Mouse (Mus musculus): ENCODE measurements around the gene Fhad1.
A peak's percentile ranks its signal among the peaks of the same experiment; 100 is the strongest.
"Not testable (repeated sequence)": the region's sequence is repeated elsewhere in the genome, so short reads cannot be mapped to it uniquely, and the experiment has no call there.

Gene Fhad1

DNA sequence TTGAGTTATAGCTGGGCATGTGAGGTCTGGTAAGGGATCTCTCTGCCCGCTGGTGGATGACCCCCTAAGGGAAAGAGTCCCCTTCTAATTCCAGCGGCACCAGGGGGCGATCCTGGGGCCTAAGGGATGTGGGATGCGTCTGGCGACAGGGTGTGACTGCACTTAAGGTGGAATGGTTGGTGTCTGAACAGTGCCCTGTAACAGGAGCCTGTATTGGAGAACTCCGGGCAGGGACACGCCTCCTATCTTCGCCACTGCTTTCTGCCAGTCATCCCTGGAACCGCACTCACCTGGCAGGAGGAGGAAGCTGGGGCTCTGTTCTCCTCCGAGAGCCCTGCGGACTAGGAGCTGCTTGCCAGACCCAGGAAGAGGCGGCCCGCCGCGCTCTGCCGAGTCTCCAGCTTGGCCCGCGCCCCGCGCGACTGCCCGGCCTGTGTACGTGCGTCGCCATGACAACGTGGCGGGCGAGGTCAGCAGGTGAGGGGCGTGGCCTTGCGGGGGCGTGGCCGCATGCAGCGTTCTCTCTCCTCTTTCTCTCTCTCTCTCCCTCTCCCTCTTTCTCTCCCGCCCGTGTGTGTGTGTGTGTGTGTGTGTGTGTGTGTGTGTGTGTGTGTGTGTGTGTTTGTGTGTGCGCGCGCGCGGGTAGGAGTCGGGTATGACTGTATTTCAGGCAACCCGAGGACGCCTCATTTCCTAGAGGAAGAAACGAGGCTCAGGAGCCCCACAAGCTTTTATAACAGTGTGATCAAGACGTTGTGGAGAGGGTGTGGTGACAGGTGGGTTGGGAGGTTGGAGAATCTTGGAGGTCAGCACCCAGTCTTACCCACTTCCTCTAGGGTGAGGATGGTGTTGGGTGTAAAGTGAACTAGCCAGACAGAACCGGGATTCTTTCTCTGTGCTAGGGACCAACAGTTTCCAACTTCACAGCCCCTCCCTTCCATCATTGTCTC is at the start of gene Fhad1:
Gene Fhad1, minus strand, starts transcription at position 424 of the 950 bp plus-strand sequence.
- DNase-seq: peak; percentile 24 to 40

- no peak for DNase-seq
Measured at GRCm38 (mm10) chr4:142063057-142063534, 48.2 kb upstream of the Fhad1 start.

DNA sequence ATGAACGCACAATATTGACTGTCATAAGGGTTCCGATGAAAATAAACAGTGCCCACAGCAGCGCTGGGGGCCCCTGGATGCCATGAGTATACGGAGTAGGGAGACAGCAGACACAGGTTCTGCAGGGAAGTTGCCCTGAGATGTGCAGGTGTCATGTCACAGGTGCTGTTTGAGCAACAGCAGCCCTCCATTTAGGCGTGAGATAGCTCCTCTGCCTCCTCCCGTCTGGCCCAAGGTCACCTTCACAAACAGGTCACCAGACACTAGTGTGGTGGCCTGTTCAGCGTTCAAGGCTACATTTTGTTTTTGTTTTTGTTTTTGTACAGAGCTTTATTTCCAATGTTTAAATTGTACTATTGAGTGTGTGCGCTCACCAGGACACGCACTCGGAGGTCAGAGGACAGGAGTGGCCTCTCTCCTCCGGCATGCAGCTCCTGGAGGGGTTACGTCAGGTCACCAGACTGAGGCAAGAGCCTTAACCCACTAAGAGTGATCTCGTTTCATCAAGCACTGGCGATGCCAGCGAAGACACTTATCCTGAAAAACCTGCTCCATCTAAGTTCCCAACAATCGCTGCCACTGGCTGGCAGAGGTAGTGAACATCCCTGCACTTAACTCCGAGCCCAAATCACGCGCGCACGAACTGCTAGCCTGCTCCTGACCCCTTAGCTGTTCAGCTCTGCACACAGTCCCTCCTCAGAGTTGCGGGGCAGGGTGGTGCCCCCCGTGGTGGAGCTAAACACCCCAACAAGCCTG is 46.8 kb upstream of the Fhad1 start:
- DNase-seq: no peak

DNA sequence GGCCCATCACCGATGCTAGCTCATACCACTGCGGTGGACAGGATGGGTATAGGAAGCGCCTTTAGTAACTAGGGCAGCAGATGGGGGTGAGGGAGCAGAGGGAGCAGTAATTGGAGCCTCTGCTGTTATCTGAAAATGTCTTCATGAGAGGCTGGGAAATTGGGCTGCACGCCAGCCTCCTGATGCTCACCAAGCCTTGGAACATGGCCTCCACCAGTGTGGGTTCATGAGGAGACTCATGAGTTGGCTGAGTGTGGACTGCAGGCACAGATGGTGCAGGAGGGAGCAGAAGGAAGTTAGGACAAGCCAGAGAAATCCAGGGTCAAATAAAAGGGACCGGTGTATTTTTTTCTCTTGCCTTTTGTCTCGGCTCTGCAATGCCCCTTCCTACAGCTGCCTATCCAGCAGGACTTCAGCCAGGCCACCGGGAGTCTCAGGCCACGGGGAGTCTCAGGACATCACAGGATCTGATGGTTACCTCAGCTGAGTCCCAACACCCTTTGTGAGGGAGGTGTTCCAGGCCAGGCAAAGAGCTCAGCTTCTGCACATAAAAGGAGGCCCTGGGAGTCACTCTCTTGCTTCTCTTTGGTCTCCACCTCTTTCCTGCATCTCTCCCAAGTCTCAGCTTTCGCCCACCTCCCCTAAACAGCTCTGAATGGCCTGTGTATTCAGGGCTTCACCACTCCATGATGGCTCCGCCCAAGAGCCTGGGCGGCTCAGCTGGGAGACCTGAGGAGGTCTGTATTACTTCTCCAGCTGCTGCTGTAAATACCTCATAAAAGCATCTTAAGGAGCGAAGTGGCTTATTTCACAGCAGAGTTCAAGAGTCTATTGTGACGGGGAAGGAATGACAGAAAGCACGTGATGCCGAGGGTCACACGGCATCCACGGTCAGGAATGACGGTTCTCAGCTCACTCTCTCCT is 45.8 kb upstream of the Fhad1 start:
- no peak for DNase-seq

DNA sequence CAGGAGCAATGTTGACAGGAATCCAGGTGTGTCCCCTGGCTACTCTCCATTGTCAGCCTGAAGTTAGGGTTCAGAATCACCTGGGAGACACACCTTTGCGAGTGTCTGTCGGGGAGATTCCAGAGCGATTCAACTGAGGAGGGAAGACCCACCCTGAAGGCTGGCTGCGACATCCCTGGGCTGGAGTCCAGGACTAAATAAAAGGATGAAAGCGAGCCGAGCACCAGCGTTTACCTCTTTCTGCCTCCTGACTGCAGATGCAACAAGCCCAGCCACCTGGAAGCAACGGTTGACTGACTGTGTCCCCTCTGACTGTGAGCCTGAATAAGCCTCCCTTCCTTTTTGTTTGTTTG is 44.9 kb upstream of the Fhad1 start:
- no peak for DNase-seq

DNA sequence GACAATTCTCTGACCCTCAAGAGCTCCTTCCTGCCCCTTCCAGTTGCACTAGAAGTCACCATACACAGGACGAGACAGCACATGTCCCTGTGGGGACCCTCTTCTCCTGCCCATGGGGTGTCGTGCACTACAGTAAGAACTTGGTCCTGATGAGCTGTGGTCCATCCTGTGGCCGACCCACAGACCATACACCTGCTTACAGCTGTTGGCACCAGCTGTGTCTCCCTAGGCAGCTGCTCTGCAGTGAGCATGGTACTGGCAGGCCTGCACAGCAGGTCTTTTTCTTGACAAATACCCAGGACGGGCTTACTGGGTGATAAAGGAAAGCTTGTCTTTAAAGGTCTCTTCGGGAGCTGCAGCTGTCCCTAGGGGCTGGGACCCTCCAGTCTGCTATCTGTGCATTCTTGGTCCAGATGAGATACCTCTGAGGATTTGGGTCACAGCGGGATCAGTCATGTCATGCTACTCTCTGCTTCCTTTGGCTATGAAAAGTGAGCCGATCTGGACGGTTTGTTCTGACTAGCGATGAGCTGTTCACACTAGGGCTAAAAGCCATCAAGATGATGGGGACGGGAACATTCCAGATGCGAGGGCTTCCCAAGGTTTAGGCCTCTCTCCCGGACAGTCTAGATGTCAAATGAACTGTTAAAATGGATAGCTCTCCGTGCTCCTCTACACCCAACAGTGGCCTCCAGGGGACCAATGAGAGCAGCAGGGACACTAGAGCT is 44.4 kb upstream of the Fhad1 start:
- no peak for DNase-seq

DNA sequence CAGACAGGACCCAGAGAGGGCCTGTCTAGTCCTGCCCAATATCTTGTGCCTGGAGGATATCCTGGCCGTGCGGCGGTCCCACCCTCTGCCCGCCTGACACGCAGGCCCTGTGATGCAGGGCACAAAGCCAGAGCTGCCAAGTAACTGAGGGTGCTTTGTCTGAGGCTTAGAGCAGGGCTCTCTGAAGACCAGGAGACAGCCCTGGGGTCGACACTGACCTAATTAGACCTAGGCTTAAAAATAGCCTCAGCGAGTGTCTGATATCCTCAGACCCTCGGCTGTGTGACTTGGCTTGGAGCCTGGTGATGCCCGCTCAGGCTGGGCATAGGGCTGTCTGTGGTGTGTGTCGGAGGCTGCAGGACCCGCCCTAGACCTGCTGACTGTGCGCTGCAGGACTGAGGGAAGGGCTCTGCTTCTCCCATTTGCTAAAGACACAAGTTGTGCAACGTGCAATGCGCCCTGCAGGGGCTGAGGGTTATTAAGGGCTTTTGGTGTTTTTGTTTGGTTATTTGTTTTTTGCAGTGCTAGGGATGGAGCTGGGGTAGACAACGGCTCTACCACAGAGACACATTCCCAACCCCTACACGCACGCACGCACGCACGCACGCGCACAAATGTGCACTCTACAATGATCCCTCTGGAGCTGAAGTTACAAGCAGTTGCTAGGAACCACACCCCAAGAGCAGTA is 42.8 kb upstream of the Fhad1 start:
- no peak for DNase-seq

- DNase-seq: no peak
Measured at GRCm38 (mm10) chr4:142055600-142055999, 40.7 kb upstream of the Fhad1 start.

GRCm38 (mm10) chr4:142054580-142054979 is 39.7 kb upstream of the Fhad1 start:
- no peak for DNase-seq

DNA sequence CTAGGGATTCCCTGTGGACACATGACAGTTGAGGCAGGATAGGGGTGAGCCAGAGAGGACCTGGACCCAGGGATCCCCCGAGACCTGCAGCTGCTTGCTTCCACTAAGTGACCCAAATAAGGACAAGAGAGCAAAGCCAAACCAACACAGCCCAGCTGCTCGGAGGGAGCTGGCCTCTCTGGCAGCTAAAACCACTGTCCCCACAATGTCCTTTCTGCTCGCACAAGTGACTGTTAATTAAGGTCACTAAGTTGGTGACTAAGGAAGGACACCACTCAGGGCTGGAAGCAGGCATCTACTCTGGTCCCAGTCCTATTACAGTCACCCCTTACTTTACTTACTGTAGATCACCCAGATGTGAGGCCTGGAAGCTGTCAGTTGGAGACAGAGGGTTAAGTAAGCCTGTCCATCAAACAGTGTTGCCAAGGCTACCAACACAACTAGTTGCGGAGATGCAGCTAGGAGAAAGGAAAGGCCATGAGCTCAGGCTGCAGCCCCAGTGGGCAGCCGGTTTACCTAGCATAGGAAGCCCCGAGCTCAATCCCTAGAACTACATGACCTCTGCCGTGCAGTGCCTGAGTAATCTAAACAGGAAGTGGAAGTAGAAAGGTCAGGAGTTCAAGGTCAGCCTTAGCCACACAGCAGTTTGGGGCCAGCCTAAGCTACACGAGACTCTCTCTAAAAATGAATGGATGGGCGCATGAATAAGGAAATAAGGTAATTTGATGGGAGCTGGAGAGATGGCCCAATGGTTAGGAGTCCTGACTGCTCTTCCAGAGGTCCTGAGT is 39.0 kb upstream of the Fhad1 start:
- no peak for DNase-seq

DNA sequence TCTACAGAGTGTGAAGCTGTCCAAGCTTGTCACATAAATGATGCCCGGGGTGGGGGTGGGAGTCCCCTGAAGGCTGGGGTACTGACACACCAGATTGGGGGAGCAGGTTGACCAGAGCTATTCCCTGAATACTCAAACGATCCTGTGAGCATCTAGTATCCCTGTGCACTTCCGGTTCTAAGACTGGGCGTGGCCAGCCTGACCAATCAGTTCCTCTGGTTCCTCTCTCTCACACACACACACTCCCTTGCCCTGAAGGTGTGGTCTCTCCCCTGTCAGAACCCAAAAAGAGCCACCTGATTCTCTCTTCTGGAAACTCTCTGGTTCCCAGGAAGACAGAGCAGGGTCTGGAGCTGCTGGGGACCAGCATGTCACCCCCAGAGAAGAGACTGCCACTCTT is 38.4 kb upstream of the Fhad1 start:
- DNase-seq: no peak

- no peak for DNase-seq
Measured at GRCm38 (mm10) chr4:142052391-142053132, 37.7 kb upstream of the Fhad1 start.

- not testable (repeated sequence) for DNase-seq
Measured at GRCm38 (mm10) chr4:142051883-142052282, 37.0 kb upstream of the Fhad1 start.

DNA sequence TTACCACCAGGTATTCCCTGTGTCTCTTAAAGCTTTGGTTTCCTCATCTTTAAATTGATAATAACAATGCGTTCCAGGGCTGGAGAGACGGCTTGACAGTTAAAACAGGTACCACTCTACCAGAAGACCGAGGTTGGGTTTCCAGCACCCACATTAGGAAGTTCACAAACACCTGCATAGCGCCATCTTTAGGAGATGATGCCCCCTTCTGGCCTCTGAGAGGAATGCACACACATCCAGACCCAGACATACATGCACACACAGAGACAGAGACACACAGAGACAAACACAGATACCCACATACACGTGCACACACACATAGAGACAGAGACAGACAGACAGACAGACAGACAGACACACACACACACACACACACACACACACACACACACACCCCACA is 35.1 kb upstream of the Fhad1 start:
- no peak for DNase-seq

GRCm38 (mm10) chr4:142048391-142048790 is 33.5 kb upstream of the Fhad1 start:
- DNase-seq: no peak

- DNase-seq: no peak
Measured at GRCm38 (mm10) chr4:142047005-142047404, 32.1 kb upstream of the Fhad1 start.

DNA sequence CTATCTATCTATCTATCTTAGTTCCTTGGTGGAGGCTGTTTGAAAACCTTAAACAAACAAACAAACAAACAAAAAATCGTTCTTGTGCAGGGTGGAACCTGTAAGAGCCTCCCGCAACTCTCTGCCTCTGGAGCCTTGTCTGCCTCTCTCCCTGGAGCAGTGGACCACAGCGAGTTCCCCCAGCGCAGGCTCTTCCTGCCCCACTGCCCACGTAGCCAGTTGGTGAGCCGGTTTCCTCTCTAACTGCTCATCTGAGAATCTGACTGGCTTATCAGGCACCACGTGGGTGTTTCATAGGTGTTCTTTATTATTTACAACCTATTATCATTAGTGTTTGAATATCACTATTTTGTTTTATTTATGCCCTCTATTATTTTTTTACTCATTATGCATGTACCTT is 31.6 kb upstream of the Fhad1 start:
- DNase-seq: no peak

GRCm38 (mm10) chr4:142045595-142046163 is 30.8 kb upstream of the Fhad1 start:
- DNase-seq: no peak

- no peak for DNase-seq
Measured at GRCm38 (mm10) chr4:142044452-142044851, 29.6 kb upstream of the Fhad1 start.
